Mouse (Mus musculus) brain, embryonic 18.5 days (tissue): ENCODE data around the gene Zfp281.

Experiments used
- DNase-seq: peaks from one replicate; pipeline ENCODE4 v3.0.0-alpha.2; 2012; ENCODE audit warnings: low read depth, low spot score

The Zfp281 gene

DNA sequence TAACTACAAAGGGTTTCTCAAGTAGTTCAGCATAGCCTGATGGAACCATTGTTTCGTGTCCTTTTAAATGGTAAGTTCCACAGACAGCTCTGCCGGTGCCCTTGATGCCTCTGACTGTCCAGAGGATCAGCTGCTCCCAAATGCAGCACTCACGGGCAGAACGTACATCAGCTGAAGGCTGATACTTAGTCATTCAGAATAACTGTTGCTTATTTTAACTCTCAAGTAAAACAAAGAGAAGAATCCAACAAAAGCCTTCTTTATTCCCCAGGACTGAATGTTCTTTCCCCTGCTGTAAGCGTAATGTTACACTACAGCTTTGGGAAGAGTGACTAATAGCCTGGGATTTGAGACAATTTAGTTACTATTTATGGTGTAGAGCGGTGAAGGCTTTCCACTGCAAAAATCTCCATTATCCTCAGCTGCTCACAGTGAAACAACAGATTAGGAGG is 11.4 kb upstream of the Zfp281 start:
- no peak for DNase-seq

DNA sequence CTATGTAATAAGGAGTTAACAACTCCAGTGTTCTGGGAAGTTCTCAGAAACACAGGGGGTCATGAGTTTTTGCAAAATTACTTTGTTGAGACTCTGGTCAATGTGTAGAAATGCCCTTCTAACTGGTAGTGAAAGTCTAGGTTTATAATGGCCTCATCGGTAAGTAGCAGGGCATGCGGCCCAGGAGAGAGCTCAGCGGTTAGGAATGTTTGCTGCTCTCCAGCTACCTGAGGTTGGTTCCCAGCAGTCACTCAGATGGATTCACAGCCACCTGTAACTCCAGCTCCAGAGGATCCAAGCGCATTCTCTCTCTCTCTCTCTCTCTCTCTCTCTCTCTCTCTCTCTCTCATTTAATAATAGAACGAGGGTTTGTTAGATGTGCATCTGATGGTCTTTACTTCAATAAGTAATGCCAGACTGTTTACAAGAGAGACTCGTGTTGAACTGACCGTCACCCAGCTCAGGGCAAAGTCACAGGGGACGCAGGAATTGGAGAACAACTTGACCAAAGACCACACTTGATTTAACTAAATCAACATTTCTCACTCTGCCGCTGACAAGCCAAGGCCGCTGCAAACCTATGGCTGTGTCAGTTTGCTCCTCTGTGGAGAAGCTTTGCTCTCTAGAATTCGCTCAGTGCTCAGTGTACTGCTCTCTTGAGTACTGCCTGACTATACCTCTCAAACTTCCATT is 9.8 kb upstream of the Zfp281 start:
- DNase-seq, result no peak

DNA sequence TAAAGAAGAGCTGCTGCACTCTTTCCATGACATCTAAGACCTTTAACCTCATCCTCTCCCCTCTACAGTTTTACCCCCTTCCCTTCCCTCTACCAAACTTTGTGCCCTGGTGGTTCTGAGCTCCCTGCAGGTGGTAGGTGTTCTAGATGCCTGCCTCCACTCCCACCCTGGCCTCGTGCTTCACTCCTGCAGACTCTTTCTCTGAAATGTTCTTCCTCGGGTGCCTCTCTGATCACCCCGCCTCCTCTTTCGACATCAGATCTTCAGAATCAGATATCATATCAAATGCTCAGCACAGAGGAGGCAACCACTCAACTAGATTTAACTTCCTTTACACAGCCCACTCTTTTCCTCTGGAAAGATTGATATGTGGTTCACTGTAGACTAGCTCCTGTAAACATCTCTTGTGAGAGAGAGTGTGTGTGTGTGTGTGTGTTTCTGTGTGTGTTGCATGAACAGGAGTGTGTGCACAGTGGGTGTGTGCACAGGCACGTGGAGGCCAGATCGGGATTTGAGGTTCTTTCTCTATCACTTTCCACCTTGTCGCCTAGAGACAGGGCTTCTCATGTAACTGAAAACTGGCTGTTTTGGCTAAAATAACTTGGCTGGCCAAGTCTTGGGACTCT is 7.4 kb upstream of the Zfp281 start:
- no peak for DNase-seq

DNA sequence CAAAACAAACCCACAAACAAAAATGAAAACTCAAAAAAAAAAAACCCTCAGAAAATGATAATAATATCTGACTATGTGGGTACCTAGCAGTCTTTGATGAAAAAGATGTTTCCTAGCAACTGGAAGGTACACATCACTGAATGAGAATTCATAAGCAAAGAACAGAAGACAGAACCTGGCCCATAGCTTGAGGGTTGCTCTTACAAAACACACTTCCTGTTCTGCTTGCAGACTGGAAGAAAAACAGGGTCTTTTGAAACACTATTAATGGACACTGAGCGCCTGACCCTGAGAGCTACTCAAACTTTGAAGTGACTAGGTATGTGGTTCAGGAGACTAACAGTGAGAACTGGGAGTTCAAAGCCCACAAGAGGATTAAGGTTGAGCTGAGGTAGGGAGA is 6.1 kb upstream of the Zfp281 start:
- no peak for DNase-seq

DNA sequence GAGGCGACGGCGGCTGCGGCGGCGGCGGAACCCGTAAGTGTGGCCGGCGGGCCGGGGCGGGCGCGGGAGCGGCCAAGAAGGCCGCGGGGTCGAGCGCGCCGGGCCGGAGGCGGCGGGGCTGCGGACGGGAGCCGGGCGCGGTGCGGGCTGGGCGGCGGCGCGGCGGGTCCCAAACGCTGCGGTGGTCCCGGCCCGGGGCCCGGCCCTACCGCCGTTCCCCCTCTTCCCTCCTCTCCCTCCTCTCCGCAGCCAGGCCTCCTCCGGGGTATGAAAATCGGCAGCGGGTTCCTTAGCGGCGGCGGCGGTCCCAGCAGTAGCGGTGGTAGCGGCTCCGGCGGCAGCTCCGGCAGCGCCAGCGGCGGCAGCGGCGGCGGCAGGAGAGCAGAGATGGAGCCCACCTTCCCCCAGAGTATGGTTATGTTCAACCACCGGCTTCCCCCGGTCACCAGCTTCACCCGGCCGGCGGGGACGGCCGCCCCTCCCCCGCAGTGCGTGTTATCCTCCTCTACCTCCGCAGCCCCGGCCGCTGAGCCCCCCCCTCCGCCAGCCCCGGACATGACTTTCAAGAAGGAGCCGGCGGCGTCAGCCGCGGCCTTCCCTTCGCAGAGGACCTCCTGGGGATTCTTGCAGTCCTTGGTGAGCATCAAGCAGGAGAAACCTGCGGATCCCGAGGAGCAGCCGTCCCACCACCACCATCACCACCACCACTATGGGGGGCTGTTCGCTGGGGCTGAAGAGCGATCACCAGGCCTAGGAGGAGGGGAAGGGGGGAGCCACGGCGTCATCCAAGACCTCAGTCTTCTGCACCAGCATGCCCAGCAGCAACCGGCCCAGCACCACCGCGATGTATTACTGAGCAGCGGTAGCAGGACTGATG is 556 bp downstream of the Zfp281 start:
- peak; percentile 18 for DNase-seq

DNA sequence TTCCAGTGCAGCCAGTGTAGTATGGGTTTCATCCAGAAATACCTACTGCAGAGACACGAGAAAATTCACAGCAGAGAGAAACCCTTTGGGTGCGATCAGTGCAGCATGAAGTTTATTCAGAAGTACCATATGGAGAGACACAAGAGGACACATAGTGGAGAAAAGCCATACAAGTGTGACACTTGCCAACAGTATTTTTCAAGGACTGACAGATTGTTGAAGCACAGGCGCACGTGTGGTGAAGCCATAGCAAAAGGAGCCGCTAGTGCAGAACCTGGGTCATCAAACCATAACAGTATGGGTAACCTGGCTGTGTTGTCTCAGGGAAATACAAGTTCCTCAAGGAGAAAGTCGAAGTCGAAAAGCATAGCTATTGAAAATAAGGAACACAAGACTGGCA is 1.4 kb downstream of the Zfp281 start:
- no peak for DNase-seq

DNA sequence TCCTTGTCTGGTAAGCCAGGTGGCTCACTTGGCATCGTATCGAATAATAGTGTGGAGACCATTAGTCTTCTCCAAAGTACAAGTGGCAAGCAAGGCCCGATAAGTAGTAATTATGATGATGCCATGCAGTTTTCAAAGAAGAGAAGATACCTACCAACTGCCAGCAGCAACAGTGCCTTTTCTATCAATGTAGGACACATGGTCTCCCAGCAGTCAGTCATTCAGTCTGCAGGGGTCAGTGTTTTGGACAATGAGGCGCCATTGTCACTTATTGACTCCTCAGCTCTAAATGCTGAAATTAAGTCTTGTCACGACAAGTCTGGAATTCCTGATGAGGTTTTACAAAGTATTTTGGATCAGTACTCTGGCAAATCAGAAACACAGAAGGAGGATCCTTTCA is 2.1 kb downstream of the Zfp281 start:
- DNase-seq, result no peak

DNA sequence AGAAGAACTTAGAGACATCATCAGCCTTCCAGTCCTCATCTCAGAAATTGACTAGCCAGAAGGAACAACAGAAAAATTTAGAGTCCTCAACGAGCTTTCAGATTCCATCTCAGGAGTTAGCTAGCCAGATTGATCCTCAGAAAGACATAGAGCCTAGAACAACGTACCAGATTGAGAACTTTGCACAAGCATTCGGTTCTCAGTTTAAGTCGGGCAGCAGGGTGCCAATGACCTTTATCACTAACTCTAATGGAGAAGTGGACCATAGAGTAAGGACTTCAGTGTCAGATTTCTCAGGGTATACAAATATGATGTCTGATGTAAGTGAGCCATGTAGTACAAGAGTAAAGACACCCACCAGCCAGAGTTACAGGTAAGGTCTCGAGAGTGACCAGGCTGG is 2.9 kb downstream of the Zfp281 start:
- DNase-seq, result no peak

DNA sequence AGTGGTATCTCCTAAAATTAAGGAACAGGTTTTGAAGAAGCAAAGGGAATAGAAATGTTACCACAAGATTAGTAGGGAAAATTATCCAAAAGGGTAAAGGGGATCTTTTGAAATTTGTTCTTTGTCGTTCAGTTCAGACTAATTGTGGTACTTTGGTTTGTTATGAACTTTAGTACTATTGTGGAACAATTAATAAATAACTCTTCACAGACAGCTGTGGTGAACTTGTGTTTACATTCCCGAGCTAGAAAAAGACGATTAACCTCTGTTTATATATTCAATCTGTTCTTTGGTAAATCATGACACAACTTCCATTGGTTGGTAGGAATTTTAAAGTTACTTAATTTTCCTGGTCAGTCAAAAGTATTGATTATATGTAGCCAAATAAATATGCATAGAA is 8.2 kb downstream of the Zfp281 start:
- no peak for DNase-seq

DNA sequence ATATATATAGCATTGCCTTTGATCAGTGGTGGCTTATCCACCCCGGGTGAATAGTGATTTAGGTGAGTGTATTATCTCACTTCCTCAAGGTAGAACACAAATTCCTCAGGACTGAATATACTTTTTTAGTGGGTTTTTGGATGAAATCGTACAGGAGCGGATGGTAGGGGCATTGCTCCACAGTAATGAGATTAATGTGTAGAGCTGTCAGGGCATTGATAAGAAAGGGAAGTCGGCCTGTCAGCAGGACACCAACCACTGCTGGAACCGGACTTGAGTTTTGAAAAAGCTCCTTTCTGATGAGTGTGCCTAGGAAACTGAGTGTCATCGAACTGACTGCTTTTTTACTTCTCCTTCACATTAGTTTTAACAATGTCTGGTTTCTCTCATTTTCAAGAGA is 10.9 kb downstream of the Zfp281 start:
- DNase-seq, result no peak

DNA sequence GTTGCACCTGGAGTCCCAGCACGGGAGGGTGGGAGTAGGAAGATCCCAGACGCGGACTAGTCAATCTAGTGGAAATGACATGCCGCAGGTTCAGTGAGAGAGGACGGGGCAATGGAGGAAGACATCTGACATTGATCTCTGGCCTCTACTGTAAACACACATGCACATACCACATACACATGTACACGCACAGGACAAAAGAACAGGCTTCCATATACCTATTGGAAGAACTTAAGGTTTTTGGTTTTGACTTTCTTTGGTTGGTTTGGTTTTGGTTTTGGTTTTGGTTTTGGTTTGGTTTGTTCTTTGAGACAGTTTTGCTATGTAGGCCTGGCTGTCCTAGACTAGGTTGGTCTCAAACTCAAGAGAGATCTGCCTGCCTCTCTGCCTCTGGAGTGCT is 12.2 kb downstream of the Zfp281 start:
- no peak for DNase-seq

DNA sequence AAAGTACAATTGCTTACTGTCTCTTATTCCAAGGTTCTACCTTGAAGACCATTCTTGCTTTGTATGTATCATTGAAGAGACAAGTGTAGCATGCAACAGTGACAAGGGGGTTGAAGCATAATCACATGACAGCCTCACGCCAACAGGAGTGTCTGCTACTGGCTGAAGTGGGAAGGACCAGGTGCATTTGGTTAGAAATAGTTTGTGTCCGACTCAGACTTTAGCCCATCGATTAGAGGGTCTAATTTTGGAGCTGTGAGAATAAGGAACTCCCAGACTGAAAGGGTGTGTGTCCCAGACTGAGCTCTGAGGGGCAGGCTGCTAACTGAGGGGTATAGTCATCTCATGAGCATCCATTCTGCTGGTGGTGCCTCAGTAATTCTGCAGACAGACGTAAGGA is 13.0 kb downstream of the Zfp281 start:
- no peak for DNase-seq

DNA sequence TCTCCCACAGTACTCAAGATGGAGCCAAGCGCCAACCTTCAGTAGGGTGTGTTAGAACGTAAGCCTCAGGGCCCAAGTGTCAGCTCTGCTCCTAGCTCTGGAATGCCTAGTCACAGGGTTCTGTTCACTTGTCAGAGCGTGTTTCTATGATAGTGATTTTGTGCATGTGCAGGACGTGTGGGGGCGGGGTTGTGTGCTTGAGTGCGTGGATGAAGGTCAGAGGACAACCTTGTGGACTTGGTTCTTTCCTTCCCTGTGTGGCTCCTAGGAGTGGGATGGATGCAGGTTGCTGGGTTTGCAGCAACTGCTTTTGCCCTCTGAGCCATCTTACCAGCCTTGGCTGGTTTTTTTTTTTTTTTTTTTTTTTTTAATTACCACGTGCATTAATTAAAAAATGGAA is 13.5 kb downstream of the Zfp281 start:
- no peak for DNase-seq

DNA sequence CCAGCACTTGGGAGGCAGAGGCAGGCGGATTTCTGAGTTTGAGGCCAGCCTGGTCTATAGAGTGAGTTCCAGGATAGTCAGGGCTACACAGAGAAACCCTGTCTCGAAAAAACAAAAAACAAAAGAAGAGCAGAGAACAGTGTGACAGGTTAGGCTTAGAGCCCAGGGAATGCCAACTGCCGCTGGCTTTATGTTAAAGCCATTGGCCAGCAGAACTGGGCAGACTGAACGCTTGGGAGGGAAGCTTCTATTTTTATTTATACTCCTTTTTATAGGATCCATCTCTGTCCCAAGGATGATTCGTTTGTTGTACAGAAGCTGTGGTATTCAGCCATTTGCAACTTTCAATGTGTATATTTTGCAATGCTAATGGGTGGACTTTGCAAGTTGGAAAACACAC is 14.0 kb downstream of the Zfp281 start:
- no peak for DNase-seq

DNA sequence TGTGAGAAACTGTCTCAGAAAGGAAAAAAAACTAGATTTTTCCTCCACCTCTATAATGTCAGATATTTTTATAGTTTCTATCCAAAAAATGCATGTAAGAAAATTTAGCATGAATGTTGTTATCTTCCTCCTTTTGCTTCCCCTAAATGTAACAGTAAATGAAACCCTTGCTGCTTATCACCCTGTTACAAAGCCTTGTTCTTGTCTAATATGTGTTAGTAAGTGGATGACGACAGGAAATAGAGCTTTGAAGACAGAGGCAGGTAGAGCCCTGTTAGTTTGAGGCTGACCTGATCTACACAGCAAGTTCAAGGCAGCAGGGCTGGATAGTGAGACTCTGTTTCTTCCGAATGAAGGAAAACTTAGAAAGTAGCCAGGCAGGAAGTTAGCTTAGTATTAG is 14.5 kb downstream of the Zfp281 start:
- no peak for DNase-seq

DNA sequence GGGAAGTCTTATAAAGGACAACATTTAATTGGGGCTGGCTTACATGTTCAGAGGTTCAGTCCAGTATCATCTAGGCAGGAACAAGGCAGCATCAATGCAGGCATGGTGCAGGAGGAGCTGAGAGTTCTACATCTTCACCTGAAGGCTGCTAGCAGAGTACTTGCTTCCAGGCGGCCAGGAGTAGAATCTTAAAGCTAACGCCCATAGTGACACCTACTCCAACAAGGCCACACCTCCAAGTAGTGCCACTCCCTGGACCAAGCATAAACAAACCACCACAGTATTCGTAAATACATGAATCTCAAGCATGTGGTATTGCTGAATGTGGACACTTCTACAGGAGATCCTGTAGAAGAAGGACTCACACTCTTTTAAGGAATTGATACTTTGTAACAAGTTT is 18.0 kb downstream of the Zfp281 start:
- DNase-seq, result no peak

DNA sequence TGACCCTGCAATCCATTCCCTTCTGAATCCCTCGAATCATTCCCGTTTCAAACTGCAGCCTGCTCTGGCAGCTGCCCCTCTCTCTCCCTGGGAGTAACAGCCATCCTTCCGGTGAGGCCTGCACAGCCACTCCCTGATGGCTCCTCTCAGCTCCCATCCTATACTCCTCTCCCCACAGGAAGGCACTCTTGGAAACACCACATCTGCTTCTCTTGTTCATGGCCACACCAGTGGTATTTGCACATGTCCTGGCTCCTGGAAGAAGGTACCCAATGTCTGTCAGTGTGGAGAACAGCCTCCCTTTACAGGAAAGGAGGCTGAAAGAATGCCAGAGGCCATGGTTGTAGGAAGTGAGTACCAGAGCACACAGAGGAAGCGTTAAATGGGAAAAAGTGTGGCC is 19.8 kb downstream of the Zfp281 start:
- no peak for DNase-seq

DNA sequence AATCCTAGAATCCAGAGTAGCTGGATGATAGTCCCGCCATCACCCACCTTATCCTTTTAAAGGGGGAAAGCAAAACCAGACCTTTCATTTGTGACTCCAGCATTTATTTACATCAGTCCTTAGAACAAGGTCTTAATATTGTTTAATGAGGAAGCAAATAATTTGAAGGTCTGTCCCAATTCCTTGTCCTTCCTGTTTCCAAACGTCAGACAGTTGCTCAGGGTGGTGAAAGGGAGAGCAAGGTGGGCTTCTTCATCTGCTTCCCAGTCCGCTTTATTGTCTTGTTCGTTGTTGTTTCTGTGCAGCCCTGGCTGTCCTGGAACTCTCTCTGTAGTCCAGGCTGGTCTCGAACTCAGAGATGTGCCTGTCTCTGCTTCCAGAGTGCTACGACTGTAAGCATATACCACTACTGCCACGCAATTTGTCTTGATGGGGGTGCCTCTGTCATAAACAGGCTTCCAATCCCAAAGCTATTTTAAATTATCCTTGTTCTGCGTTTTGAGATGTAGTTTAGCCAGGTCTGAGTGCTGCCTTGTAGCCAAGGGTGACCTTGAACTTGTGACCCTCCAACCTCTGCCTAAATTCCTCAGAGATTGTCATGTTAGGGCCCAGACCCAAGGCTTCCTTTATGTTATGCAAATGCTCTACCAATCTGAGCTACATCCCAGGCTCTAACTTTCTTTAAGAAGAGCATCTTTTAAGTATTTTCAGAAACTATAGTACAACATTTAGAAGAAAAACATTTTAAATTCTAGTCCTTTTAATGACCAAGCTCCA is 21.3 kb downstream of the Zfp281 start:
- DNase-seq, result no peak

DNA sequence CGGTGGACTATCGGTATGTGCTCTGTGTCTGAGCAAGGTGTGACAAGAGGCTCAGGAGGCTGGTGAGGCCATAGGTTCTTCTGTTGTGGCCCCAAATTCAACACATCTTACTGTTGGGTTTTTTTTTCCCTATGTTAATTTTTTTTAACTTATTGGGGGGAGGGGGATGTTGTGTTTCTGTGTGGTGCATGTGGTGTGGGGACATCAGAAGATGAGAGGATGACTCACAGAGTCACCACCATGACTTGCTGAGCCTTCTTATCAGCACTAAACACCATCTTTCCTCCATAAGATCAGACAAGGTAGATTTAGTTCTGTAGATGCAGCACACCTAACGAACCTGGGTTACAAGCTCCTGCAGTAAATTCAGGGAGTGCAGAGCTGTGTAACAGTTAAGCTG is 27.4 kb downstream of the Zfp281 start:
- no peak for DNase-seq

DNA sequence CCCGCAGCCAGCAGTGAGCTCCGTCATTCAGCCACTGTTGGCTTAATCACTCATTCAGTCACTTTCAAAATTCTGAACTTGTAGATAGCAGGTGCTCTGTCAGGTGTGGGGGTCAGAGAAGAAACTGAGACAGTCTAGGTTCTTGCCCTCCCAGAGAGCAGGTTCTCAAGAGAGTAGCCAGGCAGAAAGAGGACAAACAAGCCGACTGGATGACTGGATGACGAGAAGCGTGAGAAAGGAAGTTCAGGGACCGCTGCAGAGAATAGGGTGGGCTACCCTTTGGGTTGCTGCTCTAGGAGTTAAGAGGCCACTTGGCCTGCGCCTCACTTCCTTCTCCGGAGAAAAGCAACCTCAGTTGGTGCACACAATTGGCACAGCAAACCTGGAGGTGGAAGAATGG is 28.8 kb downstream of the Zfp281 start:
- DNase-seq, result no peak

DNA sequence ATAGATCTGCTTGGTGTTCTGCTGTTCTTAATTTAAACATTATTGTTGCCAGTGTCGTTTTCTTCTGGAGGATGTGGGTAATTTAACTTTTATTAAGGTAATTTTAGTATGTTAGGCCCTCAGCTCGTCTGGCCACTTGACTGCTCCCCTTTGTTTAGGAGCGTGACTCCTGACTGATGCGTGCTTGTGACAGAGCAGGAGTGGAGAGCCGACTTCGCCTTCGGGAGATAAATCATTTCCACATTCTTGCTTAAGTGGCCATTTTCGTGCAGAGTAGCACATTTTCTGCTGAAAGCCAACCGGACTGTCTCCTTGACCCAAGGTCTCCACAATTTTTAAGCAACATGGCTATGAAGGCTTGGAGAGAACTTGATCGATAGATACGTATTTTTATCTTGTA is 29.7 kb downstream of the Zfp281 start:
- no peak for DNase-seq

DNA sequence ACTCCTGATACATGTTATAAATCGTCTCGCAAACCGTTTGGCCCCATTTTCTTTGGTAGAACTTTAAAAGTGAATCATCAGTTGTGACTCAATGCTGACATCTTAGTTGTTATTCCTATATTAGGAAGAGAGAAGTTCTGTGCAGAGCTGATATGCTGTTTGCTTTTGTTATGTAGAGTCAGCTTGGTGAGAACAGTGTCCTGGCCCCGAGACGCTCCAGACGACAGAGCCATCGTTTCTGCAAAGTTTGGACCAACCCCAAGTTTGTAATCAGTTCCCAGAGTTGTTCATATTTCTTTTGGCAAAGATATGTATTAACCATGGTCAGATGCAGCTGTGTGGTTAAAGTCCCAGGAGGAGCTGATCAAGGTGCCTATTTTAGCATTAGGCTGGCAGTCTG is 31.9 kb downstream of the Zfp281 start:
- no peak for DNase-seq
